Mouse (Mus musculus) G1E (cell line): ENCODE results near the gene Nbeal1. TPM values are rescaled to one million over a fixed set of nuclear protein-coding genes. Genes with fewer than 3 reads are reported as not detected.

Source experiments
- ATAC-seq: 2 replicates; pipeline ENCODE4 v1.8.0; 2016; ENCODE audit warnings: mild to moderate bottlenecking; ENCODE audit not compliant: insufficient number of reproducible peaks, poor library complexity, low FRiP score, severe bottlenecking; ENCODE audit errors: extremely low read depth
- DNase-seq: peaks from one replicate; pipeline ENCODE4 v3.0.0; 2012; ENCODE audit warnings: low spot score
- H3K27me3 ChIP-seq: 2 replicates; pipeline ENCODE4 v1.6.1; 2012; ENCODE audit warnings: mild to moderate bottlenecking, low read length, inconsistent platforms; ENCODE audit not compliant: insufficient read depth
- H3K36me3 ChIP-seq: replicated peaks from 2 replicates; pipeline ENCODE3; 2012; ENCODE audit warnings: mild to moderate bottlenecking, inconsistent platforms
- H3K4me1 ChIP-seq: 2 replicates; pipeline ENCODE4 v1.6.1; 2012; ENCODE audit warnings: low read depth, low read length, inconsistent platforms, mixed read lengths; ENCODE audit not compliant: insufficient read depth
- H3K4me3 ChIP-seq: 2 replicates; pipeline ENCODE4 v1.5.1; 2012; ENCODE audit warnings: low read depth, mild to moderate bottlenecking, inconsistent platforms, low read length, moderate library complexity, mixed read lengths
- H3K9me3 ChIP-seq: replicated peaks from 2 replicates; pipeline ENCODE4 v1.6.1; 2012; ENCODE audit warnings: inconsistent platforms
- CTCF ChIP-seq: IDR thresholded peaks from 2 replicates; pipeline ENCODE4 v1.5.1; 2012; ENCODE audit warnings: low read depth, low read length, inconsistent platforms, mixed read lengths
- GATA1 ChIP-seq: IDR thresholded peaks from 2 replicates; pipeline ENCODE4 v1.6.1; 2012; ENCODE audit warnings: borderline replicate concordance, low read length, inconsistent platforms, mixed read lengths
- GATA2 ChIP-seq: IDR thresholded peaks from 2 replicates; pipeline ENCODE4 v1.6.1; 2012; ENCODE audit warnings: low read depth, low read length, inconsistent platforms, borderline replicate concordance
- POLR2AphosphoS5 ChIP-seq: IDR thresholded peaks from 2 replicates; pipeline ENCODE4 v1.6.1; 2012; ENCODE audit warnings: low read depth, low read length, inconsistent platforms; ENCODE audit not compliant: insufficient replicate concordance
- TAL1 ChIP-seq: conservative IDR thresholded peaks from 2 replicates; pipeline ENCODE4 v1.6.1; 2012; ENCODE audit warnings: low read depth, low read length, inconsistent platforms, mixed read lengths
- polyA plus RNA-seq: library from polyadenylated mRNA; stranded (reverse); fragments of >175 nt; gene quantifications from 2 replicates; pipeline ENCODE4 v1.2.3, GENCODE M21; 2012
- total RNA-seq, 2 experiments: library from RNA; stranded (forward) in 1 of 2; stranded (reverse) in 1 of 2; fragments of 200-1000 nt in 1 of 2; fragments of >200 nt in 1 of 2; fragmentation: Nextera tagmentation in 1 of 2; gene quantifications; 2 replicates each; pipeline ENCODE4 v1.2.3; 2014 to 2017

Nbeal1 gene
- total RNA-seq (2014; fragmentation: Nextera tagmentation) (41.0 and 49.3 TPM in 2 replicates), total RNA-seq (2017) (13.1 and 13.8 TPM in 2 replicates), polyA plus RNA-seq (0.17 and 0.33 TPM in 2 replicates)

GRCm38 (mm10) chr1:60179932-60180783 lies at the start of gene Nbeal1:
Nbeal1 (plus strand) TSS chr1:60180599.
- H3K36me3 ChIP-seq = no peaks in the 10 kb centered on the region
- H3K4me1 ChIP-seq = peaks cover 31% of the 10 kb centered on the region
- ATAC-seq (peak; percentile 90), DNase-seq (peak; percentile 99)
- H3K4me3 ChIP-seq = peak within 1 kb of the TSS; percentile 88
- no peaks in the 10 kb centered on the region for H3K27me3 ChIP-seq
- no peaks in the 10 kb centered on the region for H3K9me3 ChIP-seq
- TF ChIP-seq POLR2AphosphoS5 (no peak), GATA2 (no peak), CTCF (no peak), TAL1 (no peak), GATA1 (no peak)

GRCm38 (mm10) chr1:60137346-60137745 lies 43.1 kb upstream of the Nbeal1 start:
- DNase-seq = no peak
- Histone ChIP-seq H3K36me3 (peaks cover 48% of the 10 kb centered on the region), H3K27me3 (no peaks in the 10 kb centered on the region), H3K9me3 (no peaks in the 10 kb centered on the region), H3K4me3 (no peak overlapping the region), H3K4me1 (no peaks in the 10 kb centered on the region)
- no peak for ATAC-seq
- TF ChIP-seq GATA2 (no peak), GATA1 (no peak), POLR2AphosphoS5 (no peak), CTCF (no peak), TAL1 (no peak)

DNA sequence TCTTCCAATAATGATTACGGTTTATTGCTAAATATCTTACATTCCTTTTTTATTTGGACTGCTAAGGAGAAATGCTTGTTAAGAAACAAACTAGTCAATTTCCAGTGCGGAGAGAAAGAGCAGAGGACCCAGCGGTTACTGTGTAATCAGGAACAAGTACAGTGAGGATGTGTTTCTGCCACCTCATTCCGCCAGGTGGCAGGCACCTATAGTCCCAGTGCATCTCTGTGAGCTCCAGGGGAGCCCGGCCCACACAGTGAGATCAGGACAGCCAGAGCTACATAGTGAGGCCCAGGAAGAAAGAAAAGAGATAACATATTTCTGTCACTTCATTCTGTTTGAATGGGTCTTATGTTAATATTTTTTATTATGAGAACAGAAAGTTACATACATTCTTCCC lies 27.7 kb upstream of the Nbeal1 start:
- Histone ChIP-seq H3K27me3 (no peaks in the 10 kb centered on the region), H3K36me3 (peaks cover 25% of the 10 kb centered on the region), H3K4me3 (no peak overlapping the region), H3K4me1 (peaks cover 15% of the 10 kb centered on the region), H3K9me3 (no peaks in the 10 kb centered on the region)
- DNase-seq = no peak
- no peak for TF ChIP-seq CTCF
- TF ChIP-seq TAL1 = no peak
- TF ChIP-seq POLR2AphosphoS5 = no peak
- TF ChIP-seq GATA1 = no peak
- no peak for TF ChIP-seq GATA2
- no peak; the same call in 1 of the 2 replicates for ATAC-seq

- no peaks in the 10 kb centered on the region for H3K27me3 ChIP-seq
- ATAC-seq (no peak), DNase-seq (no peak)
- peaks cover 11% of the 10 kb centered on the region for H3K4me1 ChIP-seq
- no peak overlapping the region for H3K4me3 ChIP-seq
- TF ChIP-seq CTCF (no peak), POLR2AphosphoS5 (no peak), GATA2 (no peak)
- no peaks in the 10 kb centered on the region for H3K9me3 ChIP-seq
- H3K36me3 ChIP-seq = peaks cover 10% of the 10 kb centered on the region
Measured at GRCm38 (mm10) chr1:60156651-60157050, 23.7 kb upstream of the Nbeal1 start.

GRCm38 (mm10) chr1:60158411-60158810 lies 22.0 kb upstream of the Nbeal1 start:
- Histone ChIP-seq H3K27me3 (peaks cover 10% of the 10 kb centered on the region), H3K4me3 (no peak overlapping the region), H3K4me1 (peaks cover 11% of the 10 kb centered on the region), H3K9me3 (no peaks in the 10 kb centered on the region), H3K36me3 (peaks cover 7% of the 10 kb centered on the region)
- ATAC-seq = peak; percentile 15; the same call in 1 of the 2 replicates
- no peak for DNase-seq
- TF ChIP-seq GATA2 (no peak), GATA1 (no peak), TAL1 (no peak), CTCF (no peak), POLR2AphosphoS5 (no peak)

GRCm38 (mm10) chr1:60163676-60164075 lies 16.7 kb upstream of the Nbeal1 start:
- no peaks in the 10 kb centered on the region for H3K9me3 ChIP-seq
- H3K36me3 ChIP-seq = no peaks in the 10 kb centered on the region
- DNase-seq = no peak
- no peak overlapping the region for H3K4me3 ChIP-seq
- TF ChIP-seq GATA2 (no peak), POLR2AphosphoS5 (no peak), CTCF (no peak), TAL1 (no peak), GATA1 (no peak)
- peaks cover 22% of the 10 kb centered on the region for H3K27me3 ChIP-seq
- peaks cover 4% of the 10 kb centered on the region for H3K4me1 ChIP-seq
- no peak for ATAC-seq
